Mouse (Mus musculus): Measurements from ENCODE around the gene Ncoa3. TPM values are rescaled to one million over a fixed set of nuclear protein-coding genes. Genes with fewer than 3 reads are reported as not detected.

Ncoa3 gene
- polyA plus RNA-seq, 1 experiment = 5.6 TPM

GRCm38 (mm10) chr2:166007046-166007445, 14.6 kb downstream of the Ncoa3 start:
- Histone ChIP-seq H3K36me3 (ENCODE audit: control insufficient read depth, insufficient read depth) (no peaks in the 10 kb centered on the region), H3K27me3 (ENCODE audit: control insufficient read depth, insufficient read depth, insufficient read length) (no peaks in the 10 kb centered on the region)

DNA sequence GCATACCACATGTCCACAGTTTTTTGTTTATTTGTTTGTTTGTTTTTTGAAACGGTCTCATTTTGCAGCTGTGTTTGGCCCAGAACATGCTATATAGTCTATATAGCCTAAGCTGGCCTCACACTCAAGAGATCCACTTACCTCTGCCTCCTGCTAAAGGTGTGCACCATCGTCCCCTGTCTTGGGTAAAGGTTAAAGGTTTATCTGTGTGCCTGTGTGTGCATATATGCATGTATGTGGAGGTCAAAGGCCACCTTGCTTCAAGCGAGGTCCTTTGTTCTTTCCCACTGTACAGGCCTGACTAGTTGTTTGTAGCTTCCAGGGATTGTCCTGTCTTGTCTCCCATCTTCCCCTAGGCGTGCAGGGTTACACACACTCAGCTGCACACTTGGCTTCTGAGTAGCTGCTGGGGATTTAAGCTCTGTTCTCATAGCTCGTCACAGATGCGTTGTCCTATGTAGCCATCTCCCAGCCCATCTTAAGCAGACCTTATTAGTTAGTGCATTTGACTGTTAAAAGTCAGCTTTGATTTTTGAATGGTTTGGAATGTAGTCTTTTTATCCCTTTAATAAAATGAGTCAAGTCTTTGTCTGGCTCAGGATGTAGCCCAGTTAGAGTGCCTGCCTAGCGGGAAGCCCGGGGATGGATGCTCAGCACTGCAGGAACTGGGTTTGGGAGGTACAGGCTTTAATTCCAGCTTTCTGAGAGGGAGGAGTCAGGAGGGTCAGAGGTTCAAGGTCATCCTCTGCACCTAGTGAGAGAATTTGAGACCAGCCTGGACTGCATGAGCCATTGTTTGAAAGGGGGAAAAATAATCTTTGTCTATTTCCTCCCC, 16.3 kb downstream of the Ncoa3 start:
- Histone ChIP-seq H3K4me3 (ENCODE audit: insufficient read depth, poor library complexity, severe bottlenecking) (no peak overlapping the region), H3K79me3 (ENCODE audit: low read depth) (peaks cover 50% of the 10 kb centered on the region), H3ac (ENCODE audit: control insufficient read depth, insufficient read length, low read depth) (no peak overlapping the region), H3K27me3 (ENCODE audit: control insufficient read depth, insufficient read depth, insufficient read length) (no peaks in the 10 kb centered on the region), H3K79me2 (ENCODE audit: control insufficient read depth, insufficient read depth) (peaks cover 94% of the 10 kb centered on the region), H3K36me3 (ENCODE audit: control insufficient read depth, insufficient read depth) (no peaks in the 10 kb centered on the region)
- TF ChIP-seq CEBPB (IDR thresholded peaks at IDR 0.05; ENCODE audit: low read depth) = no peak
- no peak for TF ChIP-seq MYOG (IDR thresholded peaks at IDR 0.05; ENCODE audit: control insufficient read depth, extremely low read depth, insufficient read length)

More at GRCm38 (mm10) chr2:166007046-166007445, 14.6 kb downstream of the Ncoa3 start:
- Histone ChIP-seq H3K79me3 (ENCODE audit: low read depth) (peaks cover 54% of the 10 kb centered on the region), H3ac (ENCODE audit: control insufficient read depth, insufficient read length, low read depth) (no peak overlapping the region), H3K79me2 (ENCODE audit: control insufficient read depth, insufficient read depth) (peaks cover 96% of the 10 kb centered on the region), H3K4me3 (ENCODE audit: insufficient read depth, poor library complexity, severe bottlenecking) (no peak overlapping the region)
- TF ChIP-seq MYOG (IDR thresholded peaks at IDR 0.05; ENCODE audit: control insufficient read depth, extremely low read depth, insufficient read length) = no peak
- no peak for TF ChIP-seq USF1 (IDR thresholded peaks at IDR 0.05; ENCODE audit: low read depth)
- TF ChIP-seq MYOD1 (IDR thresholded peaks at IDR 0.05; ENCODE audit: control insufficient read depth, insufficient read length, low read depth) = no peak
- no peak for TF ChIP-seq MAX (IDR thresholded peaks at IDR 0.05)
- TF ChIP-seq CTCF (IDR thresholded peaks at IDR 0.05; ENCODE audit: control insufficient read depth, insufficient read depth, insufficient read length) = no peak
- TF ChIP-seq FOSL1 (IDR thresholded peaks at IDR 0.05; ENCODE audit: insufficient read depth, low read length, poor library complexity, severe bottlenecking) = no peak
- no peak for TF ChIP-seq CEBPB (IDR thresholded peaks at IDR 0.05; ENCODE audit: low read depth)

GRCm38 (mm10) chr2:166009393-166009947, 17.0 kb downstream of the Ncoa3 start:
- Histone ChIP-seq H3K27me3 (ENCODE audit: control insufficient read depth, insufficient read depth, insufficient read length) (no peaks in the 10 kb centered on the region), H3K4me3 (ENCODE audit: insufficient read depth, poor library complexity, severe bottlenecking) (no peak overlapping the region), H3K36me3 (ENCODE audit: control insufficient read depth, insufficient read depth) (no peaks in the 10 kb centered on the region), H3K79me3 (ENCODE audit: low read depth) (peaks cover 48% of the 10 kb centered on the region), H3K79me2 (ENCODE audit: control insufficient read depth, insufficient read depth) (peaks cover 94% of the 10 kb centered on the region), H3ac (ENCODE audit: control insufficient read depth, insufficient read length, low read depth) (no peak overlapping the region)
- TF ChIP-seq USF1 (IDR thresholded peaks at IDR 0.05; ENCODE audit: low read depth) (no peak), CEBPB (IDR thresholded peaks at IDR 0.05; ENCODE audit: low read depth) (no peak), MYOD1 (IDR thresholded peaks at IDR 0.05; ENCODE audit: control insufficient read depth, insufficient read length, low read depth) (no peak), CTCF (IDR thresholded peaks at IDR 0.05; ENCODE audit: control insufficient read depth, insufficient read depth, insufficient read length) (no peak), MYOG (IDR thresholded peaks at IDR 0.05; ENCODE audit: control insufficient read depth, extremely low read depth, insufficient read length) (no peak), FOSL1 (IDR thresholded peaks at IDR 0.05; ENCODE audit: insufficient read depth, low read length, poor library complexity, severe bottlenecking) (no peak), MAX (IDR thresholded peaks at IDR 0.05) (no peak)

GRCm38 (mm10) chr2:166010321-166010720, 17.9 kb downstream of the Ncoa3 start:
- H3K79me3 ChIP-seq (ENCODE audit: low read depth) = peaks cover 48% of the 10 kb centered on the region
- H3K4me3 ChIP-seq (ENCODE audit: insufficient read depth, poor library complexity, severe bottlenecking) = no peak overlapping the region
- no peak for TF ChIP-seq USF1 (IDR thresholded peaks at IDR 0.05; ENCODE audit: low read depth)
- no peak for TF ChIP-seq FOSL1 (IDR thresholded peaks at IDR 0.05; ENCODE audit: insufficient read depth, low read length, poor library complexity, severe bottlenecking)
- TF ChIP-seq CEBPB (IDR thresholded peaks at IDR 0.05; ENCODE audit: low read depth) = no peak
- no peak for TF ChIP-seq MYOD1 (IDR thresholded peaks at IDR 0.05; ENCODE audit: control insufficient read depth, insufficient read length, low read depth)
- no peak for TF ChIP-seq MYOG (IDR thresholded peaks at IDR 0.05; ENCODE audit: control insufficient read depth, extremely low read depth, insufficient read length)
- no peak for TF ChIP-seq CTCF (IDR thresholded peaks at IDR 0.05; ENCODE audit: control insufficient read depth, insufficient read depth, insufficient read length)
- TF ChIP-seq MAX (IDR thresholded peaks at IDR 0.05) = no peak
- H3K27me3 ChIP-seq (ENCODE audit: control insufficient read depth, insufficient read depth, insufficient read length) = no peaks in the 10 kb centered on the region
- peaks cover 94% of the 10 kb centered on the region for H3K79me2 ChIP-seq (ENCODE audit: control insufficient read depth, insufficient read depth)
- H3K36me3 ChIP-seq (ENCODE audit: control insufficient read depth, insufficient read depth) = no peaks in the 10 kb centered on the region
- H3ac ChIP-seq (ENCODE audit: control insufficient read depth, insufficient read length, low read depth) = no peak overlapping the region

DNA sequence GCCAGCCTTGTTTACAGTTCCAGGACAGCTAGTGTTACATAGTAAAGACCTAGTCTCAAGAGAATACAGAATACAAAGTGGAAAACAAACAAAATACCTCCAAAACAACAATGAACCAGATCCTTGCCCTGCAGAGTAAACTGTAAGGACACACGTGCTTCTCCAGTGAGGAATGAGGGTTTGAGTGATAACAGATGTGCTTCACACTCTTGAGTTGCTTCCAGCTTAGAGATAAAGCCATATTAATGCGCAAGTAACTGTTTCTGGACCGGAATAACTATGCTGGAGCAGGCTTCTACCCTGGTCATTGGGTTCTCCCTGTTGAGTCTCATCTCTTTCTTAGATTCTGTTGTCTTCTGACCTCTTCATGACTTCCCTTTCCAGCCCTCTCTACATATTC, 19.0 kb downstream of the Ncoa3 start:
- peaks cover 44% of the 10 kb centered on the region for H3K79me3 ChIP-seq (ENCODE audit: low read depth)
- no peak overlapping the region for H3ac ChIP-seq (ENCODE audit: control insufficient read depth, insufficient read length, low read depth)
- H3K36me3 ChIP-seq (ENCODE audit: control insufficient read depth, insufficient read depth) = no peaks in the 10 kb centered on the region
- no peak overlapping the region for H3K4me3 ChIP-seq (ENCODE audit: insufficient read depth, poor library complexity, severe bottlenecking)
- TF ChIP-seq CTCF (IDR thresholded peaks at IDR 0.05; ENCODE audit: control insufficient read depth, insufficient read depth, insufficient read length) (no peak), MYOG (IDR thresholded peaks at IDR 0.05; ENCODE audit: control insufficient read depth, extremely low read depth, insufficient read length) (no peak), MAX (IDR thresholded peaks at IDR 0.05) (no peak), FOSL1 (IDR thresholded peaks at IDR 0.05; ENCODE audit: insufficient read depth, low read length, poor library complexity, severe bottlenecking) (no peak), CEBPB (IDR thresholded peaks at IDR 0.05; ENCODE audit: low read depth) (no peak), USF1 (IDR thresholded peaks at IDR 0.05; ENCODE audit: low read depth) (no peak), MYOD1 (IDR thresholded peaks at IDR 0.05; ENCODE audit: control insufficient read depth, insufficient read length, low read depth) (no peak)
- H3K27me3 ChIP-seq (ENCODE audit: control insufficient read depth, insufficient read depth, insufficient read length) = no peaks in the 10 kb centered on the region
- H3K79me2 ChIP-seq (ENCODE audit: control insufficient read depth, insufficient read depth) = peaks cover 91% of the 10 kb centered on the region

All from C2C12 (cell line).